Mouse (Mus musculus) G1E (cell line): ENCODE results near the gene Gm3417. TPM values are rescaled to one million over a fixed set of nuclear protein-coding genes. Genes with fewer than 3 reads are reported as not detected.
"Not testable (repeated sequence)": the region's sequence is repeated elsewhere in the genome, so short reads cannot be mapped to it uniquely, and the experiment has no call there.

Experiments
- ATAC-seq: 2 replicates; pipeline ENCODE4 v1.8.0; 2016; ENCODE audit warnings: mild to moderate bottlenecking; ENCODE audit not compliant: insufficient number of reproducible peaks, poor library complexity, low FRiP score, severe bottlenecking; ENCODE audit errors: extremely low read depth
- DNase-seq: peaks from one replicate; pipeline ENCODE4 v3.0.0; 2012; ENCODE audit warnings: low spot score
- H3K27me3 ChIP-seq: 2 replicates; pipeline ENCODE4 v1.6.1; 2012; ENCODE audit warnings: mild to moderate bottlenecking, low read length, inconsistent platforms; ENCODE audit not compliant: insufficient read depth
- H3K36me3 ChIP-seq: replicated peaks from 2 replicates; pipeline ENCODE3; 2012; ENCODE audit warnings: mild to moderate bottlenecking, inconsistent platforms
- H3K4me1 ChIP-seq: 2 replicates; pipeline ENCODE4 v1.6.1; 2012; ENCODE audit warnings: low read depth, low read length, inconsistent platforms, mixed read lengths; ENCODE audit not compliant: insufficient read depth
- H3K4me3 ChIP-seq: 2 replicates; pipeline ENCODE4 v1.5.1; 2012; ENCODE audit warnings: low read depth, mild to moderate bottlenecking, inconsistent platforms, low read length, moderate library complexity, mixed read lengths
- H3K9me3 ChIP-seq: replicated peaks from 2 replicates; pipeline ENCODE4 v1.6.1; 2012; ENCODE audit warnings: inconsistent platforms
- polyA plus RNA-seq: library from polyadenylated mRNA; stranded (reverse); fragments of >175 nt; gene quantifications from 2 replicates; pipeline ENCODE4 v1.2.3, GENCODE M21; 2012
- total RNA-seq, 2 experiments: library from RNA; stranded (forward) in 1 of 2; stranded (reverse) in 1 of 2; fragments of 200-1000 nt in 1 of 2; fragments of >200 nt in 1 of 2; fragmentation: Nextera tagmentation in 1 of 2; gene quantifications; 2 replicates each; pipeline ENCODE4 v1.2.3; 2014 to 2017

The Gm3417 gene
- 2.5 and 12.2 TPM in 2 replicates for total RNA-seq (2014; fragmentation: Nextera tagmentation)
- 0.27 and 2.4 TPM in 2 replicates for total RNA-seq (2017)
- 7.0 and 9.5 TPM in 2 replicates for polyA plus RNA-seq

DNA sequence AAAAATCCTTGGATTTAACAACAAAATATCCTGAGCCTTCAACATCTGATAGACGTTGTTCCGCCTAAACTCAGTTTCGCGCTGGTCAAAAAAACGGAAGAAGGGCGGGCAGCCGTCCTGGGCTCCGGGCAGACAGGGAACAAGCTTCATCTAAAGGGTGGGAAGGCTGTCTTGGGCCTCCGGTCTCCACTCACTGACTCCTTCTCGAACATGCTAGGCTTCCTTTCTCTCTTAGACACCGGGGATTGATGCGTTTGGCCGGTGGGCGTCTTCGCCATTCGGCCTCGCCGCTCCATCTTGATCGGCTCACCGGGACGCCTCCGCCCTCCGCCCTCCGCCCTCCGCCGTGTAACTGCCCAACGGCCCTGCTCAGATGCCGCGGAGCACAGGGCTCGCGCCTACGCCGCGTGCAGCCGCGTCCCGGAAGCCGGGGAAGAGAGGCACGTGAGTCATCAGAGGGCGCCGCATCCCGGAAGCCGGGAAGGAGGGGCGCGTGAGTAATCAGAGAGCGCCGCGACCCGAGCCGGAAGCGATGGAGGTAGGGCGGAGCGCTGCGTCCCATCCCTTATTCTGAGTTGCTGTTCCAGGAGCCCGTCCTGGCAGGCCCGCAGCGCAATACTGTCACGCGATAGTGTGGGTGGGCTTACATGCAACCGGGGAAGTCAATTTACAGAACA, at the start of gene Gm3417, which contains the start of gene 9030025P20Rik:
Gene Gm3417 (minus strand): TSS at position 429 of the 677 bp plus-strand sequence.
Gene 9030025P20Rik (plus strand): TSS at position 107 of the 677 bp plus-strand sequence.
- not testable (repeated sequence) for H3K36me3 ChIP-seq, H3K9me3 ChIP-seq, H3K27me3 ChIP-seq, DNase-seq, H3K4me1 ChIP-seq
- ATAC-seq: peak; percentile 83
- peak within 1 kb of the TSS; percentile 42; the same call in 1 of the 2 replicates for H3K4me3 ChIP-seq

DNA sequence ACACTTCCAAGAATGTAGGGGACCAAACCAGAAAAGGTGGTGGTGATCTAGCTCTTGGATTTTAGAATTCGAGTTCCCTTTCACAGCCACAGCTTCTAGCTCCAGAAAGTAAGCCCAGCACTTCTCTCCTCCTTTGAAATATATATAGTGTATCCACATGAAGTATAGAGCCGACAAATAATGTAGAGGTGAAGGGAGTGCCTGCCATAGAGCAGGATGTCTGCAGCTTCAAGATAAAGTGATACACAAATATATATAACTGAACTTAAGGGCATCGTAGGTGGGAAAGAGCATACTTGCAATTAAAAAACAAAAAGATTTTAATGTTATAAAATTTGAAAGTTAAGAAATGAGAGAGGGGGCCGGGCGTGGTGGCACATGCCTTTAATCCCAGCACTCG, 46.9 kb upstream of the Gm3417 start:
- not testable (repeated sequence) for H3K36me3 ChIP-seq, H3K4me3 ChIP-seq, H3K4me1 ChIP-seq, H3K27me3 ChIP-seq, H3K9me3 ChIP-seq, DNase-seq
- 0 out of 2 replicates have a peak, but pooled peaks have one; percentile 11 for ATAC-seq

DNA sequence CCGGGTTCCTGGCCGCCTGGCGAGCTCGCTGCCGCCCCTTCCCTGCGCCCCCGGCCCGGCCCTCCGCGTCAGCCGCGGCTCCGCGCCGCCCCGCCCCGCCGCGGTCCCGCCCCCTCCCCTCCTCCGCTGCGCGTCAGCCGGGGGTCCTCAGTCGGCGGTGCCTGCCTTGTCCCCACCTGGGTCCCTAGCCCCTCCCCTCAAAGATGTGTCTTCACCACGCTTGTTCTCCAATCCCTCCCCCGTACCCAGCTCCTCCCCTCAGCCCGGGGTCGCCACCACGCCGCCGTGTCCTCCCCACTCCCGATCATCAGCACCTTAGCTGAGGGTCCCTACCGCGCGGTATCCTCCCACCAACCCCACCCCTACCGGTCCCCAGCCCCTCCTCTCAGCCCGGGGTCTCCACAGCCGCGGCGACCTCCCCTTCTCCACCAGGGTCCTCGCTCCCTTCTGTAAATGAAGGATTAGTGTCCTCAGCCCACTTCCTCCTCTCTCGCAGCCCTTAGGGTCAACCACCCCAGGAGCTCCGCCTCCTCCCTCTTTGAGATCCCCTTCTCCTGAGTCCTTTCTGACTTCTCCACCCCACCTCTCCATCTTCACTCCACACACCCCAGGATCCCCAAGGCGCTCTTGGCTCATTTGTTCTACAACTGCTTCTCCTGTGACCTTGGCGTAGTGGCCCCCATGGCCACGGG, 46.1 kb upstream of the Gm3417 start:
- DNase-seq, H3K4me1 ChIP-seq, H3K4me3 ChIP-seq, H3K27me3 ChIP-seq, H3K36me3 ChIP-seq, H3K9me3 ChIP-seq: not testable (repeated sequence)
- ATAC-seq: peak; percentile 54

DNA sequence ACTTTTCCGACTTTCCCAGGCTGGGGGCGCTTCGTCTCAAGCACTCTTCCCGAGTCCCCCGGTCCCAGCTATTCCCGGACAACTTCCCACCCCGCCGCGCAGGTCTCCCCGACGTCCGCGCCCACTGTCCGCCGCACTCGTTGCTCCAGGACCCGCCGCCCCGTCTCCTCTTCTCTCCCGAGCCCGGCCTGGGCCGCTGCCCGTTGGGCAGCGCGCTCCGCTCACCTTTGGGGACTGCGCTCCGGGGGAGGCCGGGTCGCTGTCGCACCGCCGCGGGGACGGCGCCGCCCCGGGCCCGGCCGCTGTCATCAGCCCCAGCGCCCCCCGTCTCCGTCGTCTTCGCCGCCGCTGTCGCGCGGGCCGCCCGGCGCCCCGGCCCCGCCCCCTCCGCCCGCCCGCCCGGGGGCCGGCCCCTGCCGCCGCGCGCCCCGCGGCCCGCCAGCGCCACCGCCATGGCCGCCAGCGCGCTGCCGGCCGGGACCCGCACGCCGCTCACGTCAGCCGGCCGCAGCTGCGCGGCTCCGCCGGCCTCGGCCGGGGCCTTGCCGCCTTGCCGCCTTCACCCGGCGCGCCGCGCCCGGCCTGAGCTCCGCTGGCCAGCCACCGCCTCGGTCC, 45.4 kb upstream of the Gm3417 start:
- DNase-seq, H3K36me3 ChIP-seq, ATAC-seq: not testable (repeated sequence)

DNA sequence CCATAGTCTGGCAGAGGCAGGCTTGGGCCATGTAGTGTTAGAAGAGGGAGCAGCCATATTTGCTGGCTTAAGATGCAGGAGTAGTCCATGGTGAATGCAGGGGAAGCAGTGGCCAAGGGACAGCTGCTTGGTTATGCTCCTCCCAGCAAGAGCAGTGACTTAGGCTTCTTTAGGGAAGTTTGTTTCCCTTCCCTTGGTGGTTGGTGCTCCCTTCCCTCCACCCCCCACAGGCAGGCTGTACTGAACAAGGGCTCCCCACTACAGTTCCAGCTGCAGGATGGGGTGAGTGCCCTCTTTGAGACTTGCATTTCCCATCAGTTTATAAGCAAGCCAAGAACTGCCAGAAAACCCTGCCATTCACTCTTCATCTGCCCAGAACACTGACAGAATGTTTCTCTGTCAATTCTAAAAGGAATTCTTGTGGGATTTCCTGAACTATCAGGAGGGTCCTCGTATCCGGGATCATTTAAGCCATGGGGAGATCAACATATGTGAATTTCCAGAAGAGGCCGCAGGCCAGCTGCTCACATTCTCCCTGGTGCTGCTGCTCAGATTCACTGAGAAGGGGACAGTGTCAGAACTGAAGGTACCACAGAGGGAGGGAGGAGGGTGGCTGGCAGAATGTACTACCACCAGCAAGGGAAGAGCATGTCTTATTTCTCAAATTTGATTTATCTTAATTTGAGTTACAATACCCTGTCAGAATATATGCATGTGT, 43.1 kb upstream of the Gm3417 start:
- not testable (repeated sequence) for H3K9me3 ChIP-seq, H3K27me3 ChIP-seq, H3K36me3 ChIP-seq, H3K4me1 ChIP-seq, DNase-seq
- H3K4me3 ChIP-seq: peak overlapping the region; percentile 42; the same call in 1 of the 2 replicates
- peak; percentile 42 for ATAC-seq

More for the DNA sequence above, 45.4 kb upstream of the Gm3417 start:
- H3K4me1 ChIP-seq, H3K4me3 ChIP-seq, H3K9me3 ChIP-seq, H3K27me3 ChIP-seq: not testable (repeated sequence)

DNA sequence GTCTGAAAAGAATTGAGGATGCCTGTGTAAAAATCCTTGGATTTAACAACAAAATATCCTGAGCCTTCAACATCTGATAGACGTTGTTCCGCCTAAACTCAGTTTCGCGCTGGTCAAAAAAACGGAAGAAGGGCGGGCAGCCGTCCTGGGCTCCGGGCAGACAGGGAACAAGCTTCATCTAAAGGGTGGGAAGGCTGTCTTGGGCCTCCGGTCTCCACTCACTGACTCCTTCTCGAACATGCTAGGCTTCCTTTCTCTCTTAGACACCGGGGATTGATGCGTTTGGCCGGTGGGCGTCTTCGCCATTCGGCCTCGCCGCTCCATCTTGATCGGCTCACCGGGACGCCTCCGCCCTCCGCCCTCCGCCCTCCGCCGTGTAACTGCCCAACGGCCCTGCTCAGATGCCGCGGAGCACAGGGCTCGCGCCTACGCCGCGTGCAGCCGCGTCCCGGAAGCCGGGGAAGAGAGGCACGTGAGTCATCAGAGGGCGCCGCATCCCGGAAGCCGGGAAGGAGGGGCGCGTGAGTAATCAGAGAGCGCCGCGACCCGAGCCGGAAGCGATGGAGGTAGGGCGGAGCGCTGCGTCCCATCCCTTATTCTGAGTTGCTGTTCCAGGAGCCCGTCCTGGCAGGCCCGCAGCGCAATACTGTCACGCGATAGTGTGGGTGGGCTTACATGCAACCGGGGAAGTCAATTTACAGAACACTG, 31.3 kb upstream of the Gm3417 start, which contains the start of gene Gm3435:
Gene Gm3435 (plus strand): TSS at position 471 of the 708 bp plus-strand sequence.
- not testable (repeated sequence) for DNase-seq, H3K4me3 ChIP-seq, H3K27me3 ChIP-seq, H3K4me1 ChIP-seq, H3K9me3 ChIP-seq, H3K36me3 ChIP-seq
- peak; percentile 82 for ATAC-seq

DNA sequence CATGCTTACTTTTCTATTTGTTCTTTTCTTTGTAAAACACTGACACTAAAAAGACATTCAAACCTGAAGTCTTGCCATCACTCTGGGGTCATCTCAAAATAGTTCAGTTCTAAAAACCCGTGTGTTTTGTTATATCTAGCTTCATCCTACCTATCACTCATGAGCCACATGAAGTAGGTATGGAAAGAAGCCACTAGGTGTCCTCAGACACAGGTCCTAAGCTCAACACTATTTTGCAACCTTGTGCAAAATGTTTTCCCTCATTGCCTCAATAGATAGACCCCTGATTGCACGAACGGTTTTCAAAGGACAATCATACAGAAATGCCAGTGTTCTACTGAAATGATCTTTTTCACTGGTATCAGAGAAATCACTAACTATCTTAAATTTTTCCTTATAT, 30.5 kb upstream of the Gm3417 start:
- not testable (repeated sequence) for H3K4me1 ChIP-seq, H3K36me3 ChIP-seq, H3K9me3 ChIP-seq, H3K27me3 ChIP-seq, H3K4me3 ChIP-seq, DNase-seq
- peak; percentile 54 for ATAC-seq

DNA sequence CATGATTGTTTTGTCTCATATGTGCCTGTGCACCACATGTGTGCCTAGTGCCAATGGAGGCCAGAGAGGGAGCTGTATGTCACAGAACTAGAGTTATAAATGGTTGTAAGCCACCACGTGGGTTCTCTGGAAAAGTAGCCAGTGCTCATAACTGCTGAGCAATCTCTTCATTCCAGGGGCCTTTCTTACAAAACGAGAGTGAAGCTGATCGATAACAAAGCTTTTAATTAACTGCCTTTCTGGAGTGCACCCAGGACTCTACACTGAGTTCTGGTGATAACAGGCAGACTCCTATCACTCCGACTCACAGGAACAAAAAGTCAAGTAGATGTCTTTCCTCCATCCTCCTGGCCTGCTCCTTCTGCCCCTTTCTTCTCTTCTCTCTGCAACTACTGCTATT, 21.5 kb upstream of the Gm3417 start:
- not testable (repeated sequence) for H3K9me3 ChIP-seq, H3K4me1 ChIP-seq, H3K27me3 ChIP-seq, DNase-seq, H3K36me3 ChIP-seq, H3K4me3 ChIP-seq
- peak; percentile 79 for ATAC-seq

DNA sequence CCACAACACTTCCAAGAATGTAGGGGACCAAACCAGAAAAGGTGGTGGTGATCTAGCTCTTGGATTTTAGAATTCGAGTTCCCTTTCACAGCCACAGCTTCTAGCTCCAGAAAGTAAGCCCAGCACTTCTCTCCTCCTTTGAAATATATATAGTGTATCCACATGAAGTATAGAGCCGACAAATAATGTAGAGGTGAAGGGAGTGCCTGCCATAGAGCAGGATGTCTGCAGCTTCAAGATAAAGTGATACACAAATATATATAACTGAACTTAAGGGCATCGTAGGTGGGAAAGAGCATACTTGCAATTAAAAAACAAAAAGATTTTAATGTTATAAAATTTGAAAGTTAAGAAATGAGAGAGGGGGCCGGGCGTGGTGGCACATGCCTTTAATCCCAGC, 15.6 kb upstream of the Gm3417 start:
- ATAC-seq: peak; percentile 11; the same call in 1 of the 2 replicates
- H3K4me1 ChIP-seq, DNase-seq, H3K4me3 ChIP-seq, H3K9me3 ChIP-seq, H3K36me3 ChIP-seq, H3K27me3 ChIP-seq: not testable (repeated sequence)

DNA sequence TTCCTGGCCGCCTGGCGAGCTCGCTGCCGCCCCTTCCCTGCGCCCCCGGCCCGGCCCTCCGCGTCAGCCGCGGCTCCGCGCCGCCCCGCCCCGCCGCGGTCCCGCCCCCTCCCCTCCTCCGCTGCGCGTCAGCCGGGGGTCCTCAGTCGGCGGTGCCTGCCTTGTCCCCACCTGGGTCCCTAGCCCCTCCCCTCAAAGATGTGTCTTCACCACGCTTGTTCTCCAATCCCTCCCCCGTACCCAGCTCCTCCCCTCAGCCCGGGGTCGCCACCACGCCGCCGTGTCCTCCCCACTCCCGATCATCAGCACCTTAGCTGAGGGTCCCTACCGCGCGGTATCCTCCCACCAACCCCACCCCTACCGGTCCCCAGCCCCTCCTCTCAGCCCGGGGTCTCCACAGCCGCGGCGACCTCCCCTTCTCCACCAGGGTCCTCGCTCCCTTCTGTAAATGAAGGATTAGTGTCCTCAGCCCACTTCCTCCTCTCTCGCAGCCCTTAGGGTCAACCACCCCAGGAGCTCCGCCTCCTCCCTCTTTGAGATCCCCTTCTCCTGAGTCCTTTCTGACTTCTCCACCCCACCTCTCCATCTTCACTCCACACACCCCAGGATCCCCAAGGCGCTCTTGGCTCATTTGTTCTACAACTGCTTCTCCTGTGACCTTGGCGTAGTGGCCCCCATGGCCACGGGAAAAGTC, 14.7 kb upstream of the Gm3417 start:
- H3K9me3 ChIP-seq, H3K4me1 ChIP-seq, DNase-seq, H3K4me3 ChIP-seq, H3K27me3 ChIP-seq, H3K36me3 ChIP-seq: not testable (repeated sequence)
- ATAC-seq: peak; percentile 47
